ENCODE assay signal across 8 mouse cellular contexts in the genomic region with DNA sequence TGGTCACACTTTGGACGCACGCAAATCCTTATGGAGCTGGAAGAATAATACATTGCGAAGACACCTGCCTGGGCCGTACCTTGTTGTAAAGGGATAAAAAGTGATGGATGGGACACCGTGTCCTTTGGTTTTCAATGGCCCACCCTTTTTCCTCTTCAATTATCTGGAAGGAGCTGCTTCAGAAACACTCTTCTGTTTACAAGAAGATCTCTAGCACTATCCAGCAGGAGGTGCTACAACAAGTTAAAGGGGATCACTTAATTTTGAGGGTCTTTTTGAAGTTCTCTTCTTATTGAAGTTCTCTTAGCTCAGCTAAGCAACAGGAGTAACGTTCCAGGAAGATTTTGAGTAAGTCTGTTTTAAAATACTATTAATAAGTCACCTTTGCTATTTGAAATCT.
DNase-seq lines count a peak whose midpoint lies in the region; ATAC-seq and TF ChIP-seq lines count a peak whose summit lies in the region.

No protein-coding gene starts in this region.

- H3K4me2 ChIP-seq in heart, embryonic 16.5 days (ENCODE audit: low read depth, low read length): peak overlapping the region; percentile 10; the same call in 1 of the 2 replicates
- H3K4me2 ChIP-seq in forebrain, embryonic 16.5 days (ENCODE audit: low read length): peak overlapping the region; percentile 65
- H3K4me2 ChIP-seq in midbrain, embryonic 14.5 days (ENCODE audit: low read length): peak overlapping the region; percentile 88

- no peaks in the 10 kb centered on the region for H3K9me3 ChIP-seq in heart, embryonic 16.5 days (replicated peaks; ENCODE audit: control insufficient read depth, low read length)
- no peaks in the 10 kb centered on the region for H3K9me3 ChIP-seq in MEL (replicated peaks; ENCODE audit: insufficient read depth, low read length)
- no peaks in the 10 kb centered on the region for H3K9me3 ChIP-seq in forebrain, embryonic 16.5 days (ENCODE audit: control insufficient read depth, low read length)
- H3K9me3 ChIP-seq in midbrain, embryonic 14.5 days (ENCODE audit: control insufficient read depth, low read length): no peaks in the 10 kb centered on the region

- no peak for TF ChIP-seq POLR2A in MEL (IDR thresholded peaks at IDR 0.05; ENCODE audit: control insufficient read depth in 1 of 2, insufficient read depth in 1 of 2, low read depth in 1 of 2, low read length in 2 of 2, poor library complexity in 1 of 2)
- no peak for TF ChIP-seq POLR2A in kidney, adult 2 months (IDR thresholded peaks at IDR 0.05; ENCODE audit: low read depth, low read length)

- 73% methylated on average over 6 of the region's 6 CpGs for WGBS in heart, embryonic 16.5 days
- 54% methylated on average over 6 of the region's 6 CpGs for WGBS in forebrain, embryonic 16.5 days
- 58% methylated on average over 6 of the region's 6 CpGs for WGBS in midbrain, embryonic 14.5 days
- WGBS in kidney, adult 2 months: 74% methylated on average over 6 of the region's 6 CpGs

- peaks cover 1% of the 10 kb centered on the region; the same call in 1 of the 2 replicates for H3K79me2 ChIP-seq in MEL (ENCODE audit: control insufficient read depth, insufficient read depth, low read length, poor library complexity)

- TF ChIP-seq RAD21 in MEL (IDR thresholded peaks at IDR 0.05; ENCODE audit: low read depth, low read length): no peak

- intact Hi-C loops in left cerebral cortex, postnatal 36 days (cut with DNase I): no loop called here

- TF ChIP-seq EP300 in MEL (IDR thresholded peaks at IDR 0.05; ENCODE audit: low read depth in 1 of 2, low read length in 2 of 2): no peak

- H3K27me3 ChIP-seq in heart, embryonic 16.5 days (ENCODE audit: control insufficient read depth, insufficient read depth, low read length): no peaks in the 10 kb centered on the region
- no peaks in the 10 kb centered on the region for H3K27me3 ChIP-seq in MEL (ENCODE audit: control insufficient read depth in 1 of 2, insufficient read depth in 2 of 2, low read length in 2 of 2)
- H3K27me3 ChIP-seq in forebrain, embryonic 16.5 days (replicated peaks; ENCODE audit: control insufficient read depth, insufficient read depth, low read length): no peaks in the 10 kb centered on the region
- no peaks in the 10 kb centered on the region for H3K27me3 ChIP-seq in midbrain, embryonic 14.5 days (ENCODE audit: control insufficient read depth, insufficient read depth, low read length)
- H3K27me3 ChIP-seq in kidney, adult 2 months (replicated peaks; ENCODE audit: control insufficient read depth, insufficient read depth, low read length): no peaks in the 10 kb centered on the region

- no peak for DNase-seq in heart, adult 18-20 months
- peak; percentile 25 for DNase-seq in MEL (ENCODE audit: low read depth, low spot score)
- peak; percentile 30 for DNase-seq in midbrain, embryonic 14.5 days
- DNase-seq in frontal cortex, postnatal 36 days (ENCODE audit: low spot score in 2 of 2): no peak
- DNase-seq in left cerebral cortex, postnatal 36 days (ENCODE audit: low spot score in 2 of 2): no peak
- DNase-seq in kidney, adult 2 months: no peak

- no peak overlapping the region for H3K4me3 ChIP-seq in heart, embryonic 16.5 days (ENCODE audit: low read length)
- H3K4me3 ChIP-seq in MEL (ENCODE audit: control insufficient read depth in 1 of 2, insufficient read depth in 1 of 2, low read depth in 2 of 2, low read length in 2 of 2): no peak overlapping the region
- H3K4me3 ChIP-seq in forebrain, embryonic 16.5 days (replicated peaks; ENCODE audit: low read length): peak overlapping the region; percentile 18
- H3K4me3 ChIP-seq in midbrain, embryonic 14.5 days (replicated peaks; ENCODE audit: low read depth, low read length): peak overlapping the region; percentile 13
- H3K4me3 ChIP-seq in kidney, adult 2 months (ENCODE audit: insufficient read depth, low read depth, low read length): no peak overlapping the region

- TF ChIP-seq CTCF in MEL (IDR thresholded peaks at IDR 0.05 in 2 of 3, conservative IDR thresholded peaks at IDR 0.05 in 1 of 3; ENCODE audit: control insufficient read depth in 1 of 3, insufficient read depth in 1 of 3, low read depth in 2 of 3, low read length in 3 of 3, poor library complexity in 1 of 3, severe bottlenecking in 1 of 3): peak in 1 of 3 experiments; percentile 42; a peak in 2 of 6 replicates
- no peak for TF ChIP-seq CTCF in kidney, adult 2 months (conservative IDR thresholded peaks at IDR 0.05; ENCODE audit: insufficient read depth, insufficient read length, low read depth, low read length)

- no peak overlapping the region for H3K9ac ChIP-seq in heart, embryonic 16.5 days (ENCODE audit: low read length)
- no peak overlapping the region for H3K9ac ChIP-seq in MEL (ENCODE audit: control insufficient read depth, low read depth, low read length, poor library complexity, severe bottlenecking)
- no peak overlapping the region for H3K9ac ChIP-seq in forebrain, embryonic 16.5 days (replicated peaks; ENCODE audit: low read depth, low read length)
- no peak overlapping the region for H3K9ac ChIP-seq in midbrain, embryonic 14.5 days (replicated peaks; ENCODE audit: low read length)

- H3K36me3 ChIP-seq in heart, embryonic 16.5 days (ENCODE audit: control insufficient read depth, insufficient read depth): no peaks in the 10 kb centered on the region
- H3K36me3 ChIP-seq in MEL (ENCODE audit: control insufficient read depth in 1 of 2, insufficient read depth in 2 of 2, low read length in 2 of 2): peaks cover 0 to 25% of the 10 kb centered on the region in 2 experiments; a peak in 2 of 4 replicates
- no peaks in the 10 kb centered on the region for H3K36me3 ChIP-seq in forebrain, embryonic 16.5 days (ENCODE audit: control insufficient read depth, insufficient read depth)
- no peaks in the 10 kb centered on the region for H3K36me3 ChIP-seq in midbrain, embryonic 14.5 days (ENCODE audit: control insufficient read depth, insufficient read depth, low read length)
- no peaks in the 10 kb centered on the region for H3K36me3 ChIP-seq in kidney, adult 2 months (ENCODE audit: control insufficient read depth, insufficient read depth, low read length)

- peaks cover 26% of the 10 kb centered on the region for H3K4me1 ChIP-seq in heart, embryonic 16.5 days (ENCODE audit: control insufficient read depth, insufficient read depth, low read length)
- peaks cover 6 to 17% of the 10 kb centered on the region in 2 experiments for H3K4me1 ChIP-seq in MEL (ENCODE audit: control insufficient read depth in 1 of 2, insufficient read depth in 2 of 2, low read length in 2 of 2)
- peaks cover 30% of the 10 kb centered on the region for H3K4me1 ChIP-seq in forebrain, embryonic 16.5 days (replicated peaks; ENCODE audit: control insufficient read depth, insufficient read depth, low read length)
- peaks cover 39% of the 10 kb centered on the region for H3K4me1 ChIP-seq in midbrain, embryonic 14.5 days (ENCODE audit: control insufficient read depth, insufficient read depth, low read length)
- peaks cover 9% of the 10 kb centered on the region for H3K4me1 ChIP-seq in kidney, adult 2 months (ENCODE audit: control insufficient read depth, insufficient read depth, low read length)

- ATAC-seq in heart, embryonic 16.5 days (replicated peaks; ENCODE audit: extremely low read depth, insufficient read depth, low FRiP score): no peak
- no peak for ATAC-seq in forebrain, embryonic 16.5 days
- no peak for ATAC-seq in midbrain, embryonic 14.5 days (ENCODE audit: low FRiP score, low TSS enrichment)

- no peak overlapping the region for H3K27ac ChIP-seq in heart, embryonic 16.5 days (ENCODE audit: low read length)
- H3K27ac ChIP-seq in MEL (ENCODE audit: control insufficient read depth, low read depth, low read length): no peak overlapping the region
- H3K27ac ChIP-seq in forebrain, embryonic 16.5 days (ENCODE audit: low read length): no peak overlapping the region
- no peak overlapping the region for H3K27ac ChIP-seq in midbrain, embryonic 14.5 days (replicated peaks; ENCODE audit: low read depth, low read length)
- H3K27ac ChIP-seq in kidney, adult 2 months (ENCODE audit: insufficient read depth, low read depth, low read length): no peak overlapping the region

TF ChIP-seq in MEL, 35 proteins besides CTCF, POLR2A, EP300 and RAD21:
- TF ChIP-seq JUND (IDR thresholded peaks at IDR 0.05; ENCODE audit: low read depth, low read length) (no peak), CHD1 (IDR thresholded peaks at IDR 0.05; ENCODE audit: low read depth, low read length) (no peak), MXI1 (IDR thresholded peaks at IDR 0.05; ENCODE audit: low read depth, low read length) (no peak), NELFE (IDR thresholded peaks at IDR 0.05; ENCODE audit: low read depth, low read length) (no peak), SMC3 (IDR thresholded peaks at IDR 0.05; ENCODE audit: low read depth, low read length) (peak; percentile 23; the same call in 1 of the 2 replicates)

Comparison
In these comparisons a context has a peak if more than half of its experiments do, and no peak if none do; other contexts are left out.
1. H3K4me2 ChIP-seq: peak in every context shown above with its lines; median percentile 88 in midbrain, embryonic 14.5 days; 65 in forebrain, embryonic 16.5 days; 10 in heart, embryonic 16.5 days.
2. H3K4me3 ChIP-seq: peak in forebrain, embryonic 16.5 days (single experiment) and midbrain, embryonic 14.5 days (single experiment); none in heart, embryonic 16.5 days (single experiment), MEL (0 of 2) and kidney, adult 2 months (single experiment).
3. DNase-seq: peak in MEL (single experiment) and midbrain, embryonic 14.5 days (single experiment); none in heart, adult 18-20 months (0 of 2), frontal cortex, postnatal 36 days (0 of 2), left cerebral cortex, postnatal 36 days (0 of 2) and kidney, adult 2 months (single experiment).